8 mouse cellular contexts compared by ENCODE assay signal in genomic region chr2:165360861-165361260, GRCm38 (mm10). TPM values are rescaled to one million over a fixed set of nuclear protein-coding genes. Genes with fewer than 3 reads are reported as not detected.
DNase-seq lines count a peak whose midpoint lies in the region; ATAC-seq and TF ChIP-seq lines count a peak whose summit lies in the region.

No protein-coding gene starts in this region.

- TF ChIP-seq CTCF in spleen, adult 2 months (IDR thresholded peaks at IDR 0.05; ENCODE audit: extremely low read depth, insufficient read depth, insufficient read length, insufficient replicate concordance): peak; percentile 43; the same call in 1 of the 2 replicates
- peak; percentile 97 for TF ChIP-seq CTCF in midbrain, postnatal 0 days (IDR thresholded peaks at IDR 0.05)

- WGBS in spleen, adult 2 months: 0% methylated on average over 1 of the region's 1 CpGs
- WGBS in embryonic facial prominence, embryonic 11.5 days: 0% methylated on average over 1 of the region's 1 CpGs
- WGBS in hindbrain, embryonic 11.5 days: 0% methylated on average over 1 of the region's 1 CpGs
- 0% methylated on average over 1 of the region's 1 CpGs for WGBS in limb, embryonic 10.5 days
- WGBS in midbrain, postnatal 0 days: 0% methylated on average over 1 of the region's 1 CpGs

- H3K4me2 ChIP-seq in embryonic facial prominence, embryonic 11.5 days (ENCODE audit: low read depth, low read length): no peak overlapping the region
- H3K4me2 ChIP-seq in hindbrain, embryonic 11.5 days (replicated peaks; ENCODE audit: low read depth, low read length): no peak overlapping the region
- H3K4me2 ChIP-seq in midbrain, postnatal 0 days (ENCODE audit: low read depth, low read length, poor library complexity, severe bottlenecking): no peak overlapping the region

- no peaks in the 10 kb centered on the region for H3K36me3 ChIP-seq in spleen, adult 2 months (ENCODE audit: control insufficient read depth, insufficient read depth, low read length)
- no peaks in the 10 kb centered on the region for H3K36me3 ChIP-seq in embryonic facial prominence, embryonic 11.5 days (replicated peaks; ENCODE audit: control insufficient read depth, insufficient read depth, low read depth, low read length)
- no peaks in the 10 kb centered on the region for H3K36me3 ChIP-seq in hindbrain, embryonic 11.5 days (ENCODE audit: control insufficient read depth, insufficient read depth, low read length)
- no peaks in the 10 kb centered on the region for H3K36me3 ChIP-seq in limb, embryonic 10.5 days
- no peaks in the 10 kb centered on the region for H3K36me3 ChIP-seq in midbrain, postnatal 0 days (ENCODE audit: insufficient read depth, low read length)

- no peak for TF ChIP-seq POLR2A in spleen, adult 2 months (IDR thresholded peaks at IDR 0.05; ENCODE audit: low read depth, low read length)

- H3K9ac ChIP-seq in embryonic facial prominence, embryonic 11.5 days (replicated peaks; ENCODE audit: low read length): no peak overlapping the region
- no peak overlapping the region for H3K9ac ChIP-seq in hindbrain, embryonic 11.5 days (ENCODE audit: low read depth, low read length)
- no peak overlapping the region for H3K9ac ChIP-seq in midbrain, postnatal 0 days (replicated peaks; ENCODE audit: low read length, poor library complexity, severe bottlenecking)

- peak; percentile 19 to 26 for DNase-seq in spleen, adult 2 months (ENCODE audit: low read depth in 1 of 2, low spot score in 2 of 2)
- no peak for DNase-seq in spleen, adult 12 weeks (ENCODE audit: low spot score)
- peak; percentile 12 for DNase-seq in adrenal gland, adult 8-10 months
- peak; percentile 92 for DNase-seq in embryonic facial prominence, embryonic 11.5 days (ENCODE audit: low spot score)
- peak; percentile 86 for DNase-seq in hindbrain, embryonic 11.5 days (ENCODE audit: low spot score)
- DNase-seq in limb, embryonic 10.5 days (ENCODE audit: low spot score): peak; percentile 79
- peak; percentile 90 for DNase-seq in midbrain, postnatal 0 days (ENCODE audit: low spot score)
- DNase-seq in yolk sac, embryonic 10.5 days (ENCODE audit: low spot score): peak; percentile 37

- H3K4me3 ChIP-seq in spleen, adult 2 months (ENCODE audit: extremely low read depth, insufficient read depth, insufficient read length): no peak overlapping the region
- H3K4me3 ChIP-seq in embryonic facial prominence, embryonic 11.5 days (ENCODE audit: low read depth, low read length): no peak overlapping the region
- H3K4me3 ChIP-seq in hindbrain, embryonic 11.5 days (ENCODE audit: low read depth, low read length): no peak overlapping the region
- no peak overlapping the region for H3K4me3 ChIP-seq in limb, embryonic 10.5 days
- H3K4me3 ChIP-seq in midbrain, postnatal 0 days (ENCODE audit: low read depth, low read length): no peak overlapping the region

- no peaks in the 10 kb centered on the region for H3K4me1 ChIP-seq in spleen, adult 2 months (ENCODE audit: control insufficient read depth, insufficient read depth, insufficient read length)
- H3K4me1 ChIP-seq in embryonic facial prominence, embryonic 11.5 days (ENCODE audit: control insufficient read depth, insufficient read depth, low read length): no peaks in the 10 kb centered on the region
- peaks cover 2% of the 10 kb centered on the region; the same call in 1 of the 2 replicates for H3K4me1 ChIP-seq in hindbrain, embryonic 11.5 days (replicated peaks; ENCODE audit: control insufficient read depth, insufficient read depth, low read length)
- peaks cover 6% of the 10 kb centered on the region; the same call in 1 of the 2 replicates for H3K4me1 ChIP-seq in limb, embryonic 10.5 days
- 0 out of 2 replicates have a peak, but pooled peaks cover 3% of the 10 kb centered on the region for H3K4me1 ChIP-seq in midbrain, postnatal 0 days (ENCODE audit: insufficient read depth, low read length)

- no peak; the same call in 1 of the 2 replicates for ATAC-seq in embryonic facial prominence, embryonic 11.5 days (replicated peaks; ENCODE audit: insufficient number of reproducible peaks, low FRiP score, low TSS enrichment, low read depth)
- no peak for ATAC-seq in hindbrain, embryonic 11.5 days (ENCODE audit: low FRiP score)
- ATAC-seq in midbrain, postnatal 0 days (ENCODE audit: low FRiP score): peak; percentile 62; the same call in 1 of the 2 replicates

- no peaks in the 10 kb centered on the region for H3K27me3 ChIP-seq in spleen, adult 2 months (ENCODE audit: control insufficient read depth, insufficient read depth, low read length)
- H3K27me3 ChIP-seq in embryonic facial prominence, embryonic 11.5 days (ENCODE audit: control insufficient read depth, insufficient read depth, low read length): peaks cover 2% of the 10 kb centered on the region; the same call in 1 of the 2 replicates
- no peaks in the 10 kb centered on the region for H3K27me3 ChIP-seq in hindbrain, embryonic 11.5 days (ENCODE audit: control insufficient read depth, insufficient read depth, low read length)
- H3K27me3 ChIP-seq in limb, embryonic 10.5 days (ENCODE audit: low read depth, poor library complexity, severe bottlenecking): peaks cover 30% of the 10 kb centered on the region
- no peaks in the 10 kb centered on the region for H3K27me3 ChIP-seq in midbrain, postnatal 0 days (ENCODE audit: insufficient read depth, low read length)

- no peak overlapping the region for H3K27ac ChIP-seq in spleen, adult 2 months (ENCODE audit: insufficient read depth, low read length)
- H3K27ac ChIP-seq in embryonic facial prominence, embryonic 11.5 days (replicated peaks; ENCODE audit: low read depth, low read length): no peak overlapping the region
- no peak overlapping the region for H3K27ac ChIP-seq in hindbrain, embryonic 11.5 days (ENCODE audit: low read depth, low read length)
- no peak overlapping the region for H3K27ac ChIP-seq in limb, embryonic 10.5 days
- no peak overlapping the region for H3K27ac ChIP-seq in midbrain, postnatal 0 days (ENCODE audit: low read depth, low read length)

- no peaks in the 10 kb centered on the region for H3K9me3 ChIP-seq in embryonic facial prominence, embryonic 11.5 days (replicated peaks; ENCODE audit: control insufficient read depth, low read length)
- H3K9me3 ChIP-seq in hindbrain, embryonic 11.5 days (ENCODE audit: control insufficient read depth, low read length): no peaks in the 10 kb centered on the region
- no peaks in the 10 kb centered on the region for H3K9me3 ChIP-seq in limb, embryonic 10.5 days (replicated peaks)
- no peaks in the 10 kb centered on the region for H3K9me3 ChIP-seq in midbrain, postnatal 0 days (ENCODE audit: low read length)

RNA-seq across cellular contexts. Expression of gene Zfp663, which starts 7.7 kb away (rescaled TPM):
- 0.13 TPM in 1 of 2 replicates, not detected in the other for polyA plus RNA-seq in spleen, adult 2 months (2012; rRNA removed)
- not detected for total RNA-seq in adrenal gland, adult 8-10 months (2022)
- polyA plus RNA-seq in embryonic facial prominence, embryonic 11.5 days (2014; fragmentation: Nextera tagmentation; extraction: Ambion mirVana): 2.7 and 4.9 TPM in 2 replicates
- 7.0 and 7.6 TPM in 2 replicates for polyA plus RNA-seq in hindbrain, embryonic 11.5 days (2014; fragmentation: Nextera tagmentation; extraction: Ambion mirVana)
- 0.64 and 1.3 TPM in 2 replicates for polyA plus RNA-seq in limb, embryonic 10.5 days (2016; fragmentation: Nextera tagmentation; extraction: Ambion mirVana)
- 4.8 and 10.2 TPM in 2 replicates for total RNA-seq in midbrain, postnatal 0 days (2014; rRNA removed)
- 3.8 and 4.3 TPM in 2 replicates for polyA plus RNA-seq in midbrain, postnatal 0 days (2015; fragmentation: Nextera tagmentation; extraction: Ambion mirVana)

RNA-seq across cellular contexts. Expression of gene Zfp334, which starts 27.2 kb away (rescaled TPM):
- polyA plus RNA-seq in spleen, adult 2 months (2012; rRNA removed): 0.39 and 0.47 TPM in 2 replicates
- total RNA-seq in adrenal gland, adult 8-10 months (2022): 1 to 10 TPM; 5.3 to 7.5 (median 6.3) TPM
- polyA plus RNA-seq in embryonic facial prominence, embryonic 11.5 days (2014; fragmentation: Nextera tagmentation; extraction: Ambion mirVana): 19.9 and 22.0 TPM in 2 replicates
- 19.6 and 21.2 TPM in 2 replicates for polyA plus RNA-seq in hindbrain, embryonic 11.5 days (2014; fragmentation: Nextera tagmentation; extraction: Ambion mirVana)
- 18.8 and 20.2 TPM in 2 replicates for polyA plus RNA-seq in limb, embryonic 10.5 days (2016; fragmentation: Nextera tagmentation; extraction: Ambion mirVana)
- total RNA-seq in midbrain, postnatal 0 days (2014; rRNA removed): 15.1 and 18.2 TPM in 2 replicates
- polyA plus RNA-seq in midbrain, postnatal 0 days (2015; fragmentation: Nextera tagmentation; extraction: Ambion mirVana): 4.2 TPM in 2 replicates

RNA-seq across cellular contexts. Expression of gene Elmo2, which starts 34.6 kb away (rescaled TPM):
- 62.3 and 91.0 TPM in 2 replicates for polyA plus RNA-seq in spleen, adult 2 months (2012; rRNA removed)
- 10 to 100 TPM; 22.8 to 36.2 (median 31.4) TPM for total RNA-seq in adrenal gland, adult 8-10 months (2022)
- polyA plus RNA-seq in embryonic facial prominence, embryonic 11.5 days (2014; fragmentation: Nextera tagmentation; extraction: Ambion mirVana): 85.9 and 92.9 TPM in 2 replicates
- 76.7 and 78.5 TPM in 2 replicates for polyA plus RNA-seq in hindbrain, embryonic 11.5 days (2014; fragmentation: Nextera tagmentation; extraction: Ambion mirVana)
- polyA plus RNA-seq in limb, embryonic 10.5 days (2016; fragmentation: Nextera tagmentation; extraction: Ambion mirVana): 76.9 and 94.2 TPM in 2 replicates
- total RNA-seq in midbrain, postnatal 0 days (2014; rRNA removed): 98.6 and 99.4 TPM in 2 replicates
- polyA plus RNA-seq in midbrain, postnatal 0 days (2015; fragmentation: Nextera tagmentation; extraction: Ambion mirVana): 77.2 and 80.2 TPM in 2 replicates

RNA-seq across cellular contexts. Expression of gene Ocstamp, which starts 39.3 kb away (rescaled TPM):
- 1.6 and 1.7 TPM in 2 replicates for polyA plus RNA-seq in spleen, adult 2 months (2012; rRNA removed)
- total RNA-seq in adrenal gland, adult 8-10 months (2022): under 1 TPM; 0.14 to 0.17 (median 0.16) TPM
- 0.13 and 0.29 TPM in 2 replicates for polyA plus RNA-seq in embryonic facial prominence, embryonic 11.5 days (2014; fragmentation: Nextera tagmentation; extraction: Ambion mirVana)
- 0.06 TPM in 1 of 2 replicates, not detected in the other for polyA plus RNA-seq in hindbrain, embryonic 11.5 days (2014; fragmentation: Nextera tagmentation; extraction: Ambion mirVana)
- 0.10 TPM in 2 replicates for polyA plus RNA-seq in limb, embryonic 10.5 days (2016; fragmentation: Nextera tagmentation; extraction: Ambion mirVana)
- not detected in 2 replicates for total RNA-seq in midbrain, postnatal 0 days (2014; rRNA removed)
- polyA plus RNA-seq in midbrain, postnatal 0 days (2015; fragmentation: Nextera tagmentation; extraction: Ambion mirVana): 0.04 and 0.06 TPM in 2 replicates
